Mouse (Mus musculus): ENCODE measurements around the gene Smurf1. TPM values are rescaled to one million over a fixed set of nuclear protein-coding genes. Genes with fewer than 3 reads are reported as not detected.

The Smurf1 gene
- polyA plus RNA-seq, 1 experiment from 2014 or later: 18.3 TPM

DNA sequence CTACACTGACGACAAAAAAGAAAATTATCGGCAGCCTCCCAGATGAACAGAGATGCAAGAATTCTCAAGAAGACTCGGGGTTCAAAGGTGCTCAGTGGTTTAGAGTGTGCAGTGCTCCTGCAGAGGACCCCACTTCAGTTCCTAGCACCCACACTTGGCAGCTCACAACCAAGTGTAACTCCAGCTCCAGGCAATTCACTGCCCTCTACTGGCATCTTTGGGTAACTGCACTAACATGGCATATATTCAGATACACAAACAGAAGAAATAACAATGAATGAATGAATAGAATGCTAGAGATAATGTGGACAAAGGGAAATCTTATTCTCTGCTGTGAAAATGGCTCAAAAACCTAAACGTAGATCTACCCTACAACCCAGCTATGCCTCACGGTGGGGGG is 19.2 kb upstream of the Smurf1 start:
- H3K27ac ChIP-seq: no peak overlapping the region
- ATAC-seq (ENCODE audit: insufficient number of reproducible peaks, low FRiP score, low TSS enrichment, low read depth): no peak
- 93% methylated on average over 5 of the region's 5 CpGs for WGBS
- H3K4me1 ChIP-seq: no peaks in the 10 kb centered on the region
- no peak overlapping the region for H3K4me2 ChIP-seq
- no peaks in the 10 kb centered on the region; the same call in 1 of the 2 replicates for H3K9me3 ChIP-seq
- H3K4me3 ChIP-seq: no peak overlapping the region
- H3K9ac ChIP-seq: no peak overlapping the region
- no peaks in the 10 kb centered on the region for H3K36me3 ChIP-seq
- no peaks in the 10 kb centered on the region for H3K27me3 ChIP-seq

GRCm38 (mm10) chr5:144983227-144983626 is 17.6 kb upstream of the Smurf1 start:
- H3K4me1 ChIP-seq: no peaks in the 10 kb centered on the region
- H3K36me3 ChIP-seq: no peaks in the 10 kb centered on the region
- H3K9ac ChIP-seq: no peak overlapping the region
- H3K27me3 ChIP-seq: no peaks in the 10 kb centered on the region
- H3K27ac ChIP-seq: no peak overlapping the region
- WGBS: 94% methylated on average over 3 of the region's 3 CpGs
- H3K9me3 ChIP-seq: no peaks in the 10 kb centered on the region; the same call in 1 of the 2 replicates
- H3K4me2 ChIP-seq: no peak overlapping the region
- ATAC-seq (ENCODE audit: insufficient number of reproducible peaks, low FRiP score, low TSS enrichment, low read depth): no peak
- no peak overlapping the region for H3K4me3 ChIP-seq

GRCm38 (mm10) chr5:144979110-144979509 is 13.5 kb upstream of the Smurf1 start:
- no peak overlapping the region for H3K4me2 ChIP-seq
- H3K27me3 ChIP-seq: no peaks in the 10 kb centered on the region
- no peak for ATAC-seq (ENCODE audit: insufficient number of reproducible peaks, low FRiP score, low TSS enrichment, low read depth)
- no peaks in the 10 kb centered on the region for H3K4me1 ChIP-seq
- H3K36me3 ChIP-seq: no peaks in the 10 kb centered on the region
- H3K9ac ChIP-seq: no peak overlapping the region
- WGBS: 72% methylated on average over 6 of the region's 6 CpGs
- H3K27ac ChIP-seq: no peak overlapping the region
- H3K9me3 ChIP-seq: no peaks in the 10 kb centered on the region
- H3K4me3 ChIP-seq: no peak overlapping the region

GRCm38 (mm10) chr5:144978533-144979107 is 13.0 kb upstream of the Smurf1 start:
- WGBS: 63% methylated on average over 10 of the region's 10 CpGs
- H3K4me2 ChIP-seq: no peak overlapping the region

GRCm38 (mm10) chr5:144971266-144971665 is 5.6 kb upstream of the Smurf1 start:
- Histone ChIP-seq H3K27me3 (no peaks in the 10 kb centered on the region), H3K4me2 (no peak overlapping the region), H3K4me3 (no peak overlapping the region), H3K36me3 (no peaks in the 10 kb centered on the region), H3K9me3 (no peaks in the 10 kb centered on the region), H3K27ac (no peak overlapping the region), H3K4me1 (no peaks in the 10 kb centered on the region), H3K9ac (no peak overlapping the region)
- WGBS: 86% methylated on average over 3 of the region's 3 CpGs
- ATAC-seq (ENCODE audit: insufficient number of reproducible peaks, low FRiP score, low TSS enrichment, low read depth): no peak

More at GRCm38 (mm10) chr5:144978533-144979107, 13.0 kb upstream of the Smurf1 start:
- Histone ChIP-seq H3K9me3 (no peaks in the 10 kb centered on the region), H3K36me3 (no peaks in the 10 kb centered on the region), H3K4me1 (no peaks in the 10 kb centered on the region), H3K27me3 (no peaks in the 10 kb centered on the region), H3K9ac (no peak overlapping the region), H3K4me3 (no peak overlapping the region), H3K27ac (no peak overlapping the region)
- ATAC-seq (ENCODE audit: insufficient number of reproducible peaks, low FRiP score, low TSS enrichment, low read depth): no peak

DNA sequence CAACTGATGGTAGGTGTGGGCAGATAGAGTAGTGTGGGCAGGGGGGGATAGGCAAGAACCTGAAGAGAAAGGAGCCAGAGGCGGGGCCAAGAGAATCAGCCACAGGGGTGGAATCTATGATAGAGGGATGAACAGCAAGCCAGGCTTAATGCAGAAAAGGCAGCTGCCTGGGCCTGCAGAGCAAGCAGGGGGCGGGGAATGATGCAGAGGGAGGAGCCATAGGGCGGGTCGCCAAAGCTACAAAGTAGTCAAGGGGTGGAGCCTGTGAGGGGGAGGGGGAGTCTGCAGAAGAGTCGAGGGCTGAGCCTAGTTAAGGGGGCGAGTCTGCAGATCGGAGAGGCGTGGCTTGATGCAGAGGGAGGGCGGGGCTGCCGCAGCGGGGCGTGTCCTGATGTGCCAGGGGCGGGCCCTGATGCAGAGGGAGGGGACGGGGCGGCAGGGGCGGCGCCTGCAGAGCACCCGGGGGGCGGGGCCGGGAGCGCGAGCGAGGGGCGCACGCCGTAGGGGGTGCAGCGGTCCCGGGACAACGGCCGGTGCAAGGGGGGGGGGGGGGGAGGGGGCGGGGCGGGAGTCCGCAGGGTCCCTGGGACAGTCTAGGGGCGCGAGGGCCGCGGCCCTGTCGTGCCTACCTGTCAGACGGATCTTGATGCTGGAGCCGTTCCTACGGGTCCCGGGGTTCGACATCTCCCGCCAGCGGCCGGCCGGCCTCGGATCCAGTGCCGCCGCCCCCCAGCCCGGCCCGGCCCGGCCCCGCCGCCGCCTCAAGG is 592 bp downstream of the Smurf1 start:
- Histone ChIP-seq H3K4me1 (peaks cover 40% of the 10 kb centered on the region), H3K36me3 (no peaks in the 10 kb centered on the region), H3K9ac (peak overlapping the region; percentile 97), H3K27ac (peak overlapping the region; percentile 95), H3K4me3 (peak overlapping the region; percentile 96), H3K9me3 (no peaks in the 10 kb centered on the region), H3K4me2 (peak overlapping the region; percentile 63), H3K27me3 (no peaks in the 10 kb centered on the region)
- WGBS: under 1% methylated on average over 25 of the region's 56 CpGs
- ATAC-seq (ENCODE audit: insufficient number of reproducible peaks, low FRiP score, low TSS enrichment, low read depth): peak; percentile 73

GRCm38 (mm10) chr5:144964465-144964864 is 1.2 kb downstream of the Smurf1 start:
- H3K27me3 ChIP-seq: no peaks in the 10 kb centered on the region
- H3K27ac ChIP-seq: peak overlapping the region; percentile 95
- H3K9ac ChIP-seq: no peak overlapping the region
- WGBS: 35% methylated on average over 7 of the region's 8 CpGs
- no peaks in the 10 kb centered on the region for H3K36me3 ChIP-seq
- peak overlapping the region; percentile 63 for H3K4me2 ChIP-seq
- ATAC-seq (ENCODE audit: insufficient number of reproducible peaks, low FRiP score, low TSS enrichment, low read depth): peak; percentile 0; the same call in 1 of the 2 replicates
- H3K9me3 ChIP-seq: no peaks in the 10 kb centered on the region
- peaks cover 43% of the 10 kb centered on the region for H3K4me1 ChIP-seq
- H3K4me3 ChIP-seq: peak overlapping the region; percentile 96

- Histone ChIP-seq H3K4me3 (peak overlapping the region; percentile 96), H3K4me2 (peak overlapping the region; percentile 63), H3K27me3 (no peaks in the 10 kb centered on the region), H3K9me3 (no peaks in the 10 kb centered on the region), H3K4me1 (peaks cover 48% of the 10 kb centered on the region), H3K9ac (no peak overlapping the region), H3K27ac (peak overlapping the region; percentile 95), H3K36me3 (no peaks in the 10 kb centered on the region)
- ATAC-seq (ENCODE audit: insufficient number of reproducible peaks, low FRiP score, low TSS enrichment, low read depth): no peak; the same call in 1 of the 2 replicates
- WGBS: 5% methylated on average over 13 of the region's 13 CpGs
Observed at GRCm38 (mm10) chr5:144963817-144964261, 1.8 kb downstream of the Smurf1 start.

DNA sequence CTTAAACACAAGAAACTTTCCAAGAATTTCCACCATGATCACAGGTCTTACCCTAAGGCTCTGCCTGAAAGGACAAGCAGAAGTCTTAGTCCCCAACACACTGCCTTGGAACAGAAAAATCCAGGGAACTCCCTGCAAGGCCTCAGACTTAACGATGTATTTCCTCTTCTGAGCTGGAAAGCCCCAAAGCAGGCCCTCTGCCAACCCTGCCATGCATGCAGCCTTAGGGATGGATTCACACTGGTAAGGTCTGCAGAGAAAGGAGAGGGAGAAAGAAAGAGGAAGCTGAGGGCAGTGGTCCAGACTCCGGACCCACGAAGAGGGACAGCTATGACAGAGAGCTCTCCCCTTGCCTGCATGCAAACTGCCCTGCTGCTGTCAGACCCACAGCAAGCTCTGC is 2.2 kb downstream of the Smurf1 start:
- no peaks in the 10 kb centered on the region for H3K27me3 ChIP-seq
- peak overlapping the region; percentile 96 for H3K4me3 ChIP-seq
- no peak for ATAC-seq (ENCODE audit: insufficient number of reproducible peaks, low FRiP score, low TSS enrichment, low read depth)
- no peaks in the 10 kb centered on the region for H3K9me3 ChIP-seq
- H3K36me3 ChIP-seq: no peaks in the 10 kb centered on the region
- H3K27ac ChIP-seq: peak overlapping the region; percentile 95
- H3K9ac ChIP-seq: no peak overlapping the region
- peak overlapping the region; percentile 63 for H3K4me2 ChIP-seq
- peaks cover 51% of the 10 kb centered on the region for H3K4me1 ChIP-seq
- WGBS: 25% methylated on average over 3 of the region's 3 CpGs

DNA sequence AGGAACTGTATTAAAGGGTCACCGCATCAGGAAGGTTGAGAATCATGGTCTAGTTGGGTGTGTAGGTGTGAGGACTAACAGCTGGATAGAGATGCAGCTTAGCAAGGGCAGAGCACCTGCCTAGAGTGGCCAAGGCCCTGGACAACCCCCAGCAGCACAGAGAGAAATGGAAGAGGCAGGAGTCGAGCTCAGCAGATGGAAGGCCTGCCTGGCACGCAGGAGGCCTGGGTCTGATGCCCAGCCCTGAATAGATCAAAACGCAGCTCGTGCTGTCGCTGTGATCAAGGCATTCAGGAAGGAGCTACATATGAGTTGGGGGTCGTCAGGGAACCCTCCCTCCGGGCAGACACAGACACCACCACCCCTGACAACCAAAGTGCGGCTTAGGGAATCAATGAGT is 7.4 kb downstream of the Smurf1 start:
- Histone ChIP-seq H3K4me1 (peaks cover 56% of the 10 kb centered on the region), H3K9ac (no peak overlapping the region), H3K27ac (no peak overlapping the region), H3K36me3 (no peaks in the 10 kb centered on the region), H3K4me2 (no peak overlapping the region), H3K4me3 (no peak overlapping the region), H3K27me3 (no peaks in the 10 kb centered on the region), H3K9me3 (no peaks in the 10 kb centered on the region)
- WGBS: 88% methylated on average over 9 of the region's 9 CpGs
- no peak for ATAC-seq (ENCODE audit: insufficient number of reproducible peaks, low FRiP score, low TSS enrichment, low read depth)

DNA sequence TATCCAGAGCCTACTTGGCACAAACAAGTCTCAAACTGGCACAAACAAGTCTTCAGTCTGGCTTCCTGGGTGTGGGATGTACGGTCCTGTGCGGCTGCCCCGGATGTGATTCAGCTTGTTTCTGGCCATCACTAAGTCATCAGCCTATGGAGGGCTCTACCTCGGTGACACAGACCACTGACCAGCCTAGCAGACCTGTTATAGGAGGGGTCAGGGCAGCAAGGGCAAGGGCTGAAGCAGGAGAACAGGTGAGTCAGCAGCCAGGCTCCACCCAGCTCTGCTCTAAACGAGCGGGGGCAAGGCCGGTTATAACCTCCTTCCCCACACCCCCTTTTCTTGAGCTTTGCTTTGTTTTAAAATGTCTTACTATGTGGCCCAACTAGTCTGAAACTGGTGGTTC is 11.2 kb downstream of the Smurf1 start:
- H3K27ac ChIP-seq: no peak overlapping the region
- 76% methylated on average over 7 of the region's 7 CpGs for WGBS
- no peak overlapping the region for H3K4me2 ChIP-seq

GRCm38 (mm10) chr5:144952592-144952991 is 13.1 kb downstream of the Smurf1 start:
- 63% methylated on average over 2 of the region's 2 CpGs for WGBS
- Histone ChIP-seq H3K4me2 (no peak overlapping the region), H3K9ac (no peak overlapping the region), H3K4me1 (peaks cover 35% of the 10 kb centered on the region), H3K4me3 (no peak overlapping the region), H3K27ac (peak overlapping the region; percentile 54; the same call in 1 of the 2 replicates), H3K9me3 (no peaks in the 10 kb centered on the region), H3K27me3 (no peaks in the 10 kb centered on the region), H3K36me3 (no peaks in the 10 kb centered on the region)
- no peak for ATAC-seq (ENCODE audit: insufficient number of reproducible peaks, low FRiP score, low TSS enrichment, low read depth)

More for the DNA sequence above, 11.2 kb downstream of the Smurf1 start:
- H3K36me3 ChIP-seq: no peaks in the 10 kb centered on the region
- H3K4me3 ChIP-seq: no peak overlapping the region
- H3K9ac ChIP-seq: no peak overlapping the region
- H3K9me3 ChIP-seq: no peaks in the 10 kb centered on the region
- ATAC-seq (ENCODE audit: insufficient number of reproducible peaks, low FRiP score, low TSS enrichment, low read depth): no peak
- H3K27me3 ChIP-seq: no peaks in the 10 kb centered on the region
- H3K4me1 ChIP-seq: peaks cover 43% of the 10 kb centered on the region

Measured in limb, embryonic 15.5 days (tissue).